ENCODE assay signal across 8 mouse cellular contexts in genomic region chr2:76070432-76071306, GRCm38 (mm10).
DNase-seq lines count a peak whose midpoint lies in the region; ATAC-seq lines count a peak whose summit lies in the region.

No protein-coding gene starts in this region.

- no peaks in the 10 kb centered on the region for H3K9me3 ChIP-seq in hindbrain, embryonic 13.5 days

- 0 out of 2 replicates have a peak, but pooled peaks cover 2% of the 10 kb centered on the region for H3K27me3 ChIP-seq in hindbrain, embryonic 13.5 days

- peak; percentile 92 for ATAC-seq in hindbrain, embryonic 13.5 days (ENCODE audit: low FRiP score)

- no peaks in the 10 kb centered on the region for H3K36me3 ChIP-seq in hindbrain, embryonic 13.5 days

- H3K9ac ChIP-seq in hindbrain, embryonic 13.5 days = peak overlapping the region; percentile 66

- H3K4me3 ChIP-seq in hindbrain, embryonic 13.5 days = peak overlapping the region; percentile 34

- WGBS in hindbrain, embryonic 13.5 days = 3% methylated on average over 19 of the region's 19 CpGs

- H3K27ac ChIP-seq in hindbrain, embryonic 13.5 days = peak overlapping the region; percentile 86

- peak; percentile 92 for DNase-seq in R1 (ENCODE audit: low read depth, low spot score)
- DNase-seq in cerebellum, adult 8-10 months = peak; percentile 55
- DNase-seq in frontal cortex, postnatal 14 days (ENCODE audit: low spot score in 2 of 2) = peak; percentile 38 to 45
- peak; percentile 69 for DNase-seq in layer of hippocampus, postnatal 14 days (ENCODE audit: low spot score in 2 of 2)
- peak; percentile 76 for DNase-seq in lung, postnatal 14 days
- DNase-seq in ovary, postnatal 36 days (ENCODE audit: low spot score) = peak; percentile 59
- DNase-seq in T-cell, adult 2 months (ENCODE audit: low spot score) = no peak

- peaks cover 24% of the 10 kb centered on the region for H3K4me1 ChIP-seq in hindbrain, embryonic 13.5 days (replicated peaks)

- H3K4me2 ChIP-seq in hindbrain, embryonic 13.5 days = peak overlapping the region; percentile 52
